Mouse (Mus musculus): ENCODE measurements at regions not wholly inside any gene's neighbourhood (a gene's known extent, or its start where the extent isn't known, plus 50 kb on each side); places are given as distances from the start of the nearest gene placed in this dataset.

- no peak for DNase-seq
These were observed 51.3 kb upstream of the Cxcr4 start for GRCm38 (mm10) chr1:128643316-128643776.

GRCm38 (mm10) chr1:128642212-128642611 lies 50.1 kb upstream of the Cxcr4 start:
- intact Hi-C loops (cut with DNase I) = no loop called here
- DNase-seq = no peak

More at GRCm38 (mm10) chr1:128643316-128643776, 51.3 kb upstream of the Cxcr4 start:
- intact Hi-C loops (cut with DNase I) = no loop called here

Data from heart, postnatal 10 days (tissue).